Mouse (Mus musculus) 3134 (cell line): Measurements from ENCODE around the gene Cxcl12.
A peak's percentile ranks its signal among the peaks of the same experiment; 100 is the strongest.

ENCODE experiments used
- DNase-seq: peaks from one replicate; pipeline ENCODE4 v3.0.0-alpha.2; 2011; ENCODE audit warnings: low spot score; ENCODE audit not compliant: insufficient read length; ENCODE audit errors: extremely low read depth

Gene Cxcl12

GRCm38 (mm10) chr6:117173876-117174275 lies 5.5 kb downstream of the Cxcl12 start:
- peak; percentile 69 for DNase-seq

GRCm38 (mm10) chr6:117175113-117175793 lies 6.9 kb downstream of the Cxcl12 start:
- no peak for DNase-seq

GRCm38 (mm10) chr6:117176406-117176805 lies 8.1 kb downstream of the Cxcl12 start:
- DNase-seq = no peak

DNA sequence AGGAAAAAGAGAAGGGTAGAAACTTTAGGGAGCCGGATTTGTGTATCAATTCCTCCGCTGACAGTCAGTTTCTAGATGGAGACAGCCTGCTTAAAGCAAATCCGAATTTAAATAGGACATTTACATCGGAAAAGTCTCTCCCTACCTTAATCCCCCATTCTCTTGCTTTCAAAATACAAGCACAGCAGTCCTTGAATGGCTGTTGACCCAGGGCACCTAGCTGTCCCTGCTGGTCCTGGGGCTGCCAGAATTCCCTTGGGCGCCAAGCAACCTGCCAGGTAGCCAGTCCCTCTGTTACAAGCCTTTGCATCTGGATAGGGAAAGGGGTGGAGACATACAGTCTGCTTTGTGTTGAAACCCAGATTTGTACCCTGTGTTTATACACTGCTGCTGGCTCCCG lies 12.0 kb downstream of the Cxcl12 start:
- no peak for DNase-seq

GRCm38 (mm10) chr6:117185381-117185780 lies 17.0 kb downstream of the Cxcl12 start:
- DNase-seq = no peak

- DNase-seq = no peak
Observed at GRCm38 (mm10) chr6:117190453-117190852, 22.1 kb downstream of the Cxcl12 start.

DNA sequence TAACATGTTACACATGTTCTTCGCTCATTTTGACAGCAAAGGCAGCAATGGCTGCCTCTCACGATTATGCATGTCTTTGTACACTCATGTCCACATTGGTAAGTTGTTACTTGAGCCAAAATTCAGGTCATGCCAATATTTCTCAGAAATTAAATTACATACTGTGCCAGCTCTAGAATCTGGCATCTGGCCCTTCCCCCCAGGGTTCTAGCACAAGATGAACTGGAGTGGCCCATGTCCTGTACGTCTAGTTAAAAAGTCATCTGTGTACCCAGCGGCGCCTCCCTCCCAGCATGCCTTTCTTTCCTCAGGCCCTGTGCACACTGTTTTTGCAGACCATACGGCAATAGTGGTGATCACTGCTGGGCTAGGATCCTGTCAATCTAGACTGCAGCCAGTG lies 23.4 kb downstream of the Cxcl12 start:
- DNase-seq = no peak

- no peak for DNase-seq
Observed at GRCm38 (mm10) chr6:117192678-117193077, 24.3 kb downstream of the Cxcl12 start.

DNA sequence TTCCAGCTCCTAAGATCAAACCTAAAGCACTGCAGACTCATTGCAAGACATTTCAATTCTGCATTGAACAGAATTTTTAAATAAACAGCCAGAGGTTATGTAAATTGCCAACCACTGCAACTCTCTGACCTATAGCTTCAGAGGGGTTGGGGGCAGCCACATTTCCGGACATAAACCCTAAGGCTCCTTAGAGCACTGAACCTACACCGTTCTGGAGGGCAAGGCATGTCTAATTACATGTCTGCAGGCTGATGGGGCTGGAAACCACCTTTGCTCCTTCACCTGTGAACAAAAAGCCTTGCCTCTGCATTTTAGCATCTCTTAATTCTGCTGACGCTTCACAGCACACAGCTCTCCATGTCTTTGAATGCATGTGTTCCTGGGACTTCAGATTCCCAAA lies 26.9 kb downstream of the Cxcl12 start:
- DNase-seq = no peak

GRCm38 (mm10) chr6:117198871-117199270 lies 30.5 kb downstream of the Cxcl12 start:
- DNase-seq = no peak

DNA sequence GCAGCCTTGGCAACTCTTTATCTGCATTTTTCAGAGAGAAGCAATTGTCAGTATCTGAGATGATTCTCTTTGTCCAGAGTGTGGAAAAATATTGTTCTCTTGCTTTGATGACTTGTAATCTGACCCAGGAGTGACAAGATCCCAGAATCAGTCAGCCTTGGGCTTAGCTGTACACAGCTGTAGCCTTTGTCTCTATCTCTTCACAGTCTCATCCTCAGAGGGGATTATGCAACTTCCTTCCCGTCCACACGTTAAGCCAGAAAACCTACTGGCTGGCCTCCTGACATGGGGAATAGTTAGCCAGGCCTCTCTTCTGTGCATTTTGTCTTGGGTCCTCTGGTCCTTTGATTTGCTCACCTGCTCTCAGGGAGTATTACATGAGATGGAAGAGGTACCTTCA lies 31.4 kb downstream of the Cxcl12 start:
- DNase-seq = no peak

DNA sequence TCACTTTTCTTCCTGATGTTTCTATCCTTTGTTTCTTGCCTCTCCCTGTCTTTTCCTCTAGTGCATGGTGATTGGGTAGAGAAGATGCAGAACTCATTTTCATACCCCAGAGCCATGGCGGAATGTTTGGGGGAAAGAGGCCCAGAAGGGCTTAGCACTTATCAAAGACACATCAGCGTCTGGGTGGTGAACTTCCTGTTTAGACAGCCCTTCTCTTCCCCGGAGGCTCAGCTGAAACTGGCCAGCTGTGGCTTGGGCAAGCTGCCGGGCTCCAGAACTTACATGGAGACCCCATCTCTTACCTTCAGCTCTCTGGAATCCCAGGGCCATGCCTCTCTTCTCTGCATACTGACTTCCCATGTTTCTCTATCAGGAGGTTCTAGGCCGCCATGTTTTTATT lies 32.6 kb downstream of the Cxcl12 start:
- no peak for DNase-seq

- DNase-seq = no peak
Observed at GRCm38 (mm10) chr6:117201396-117201795, 33.1 kb downstream of the Cxcl12 start.

GRCm38 (mm10) chr6:117201859-117202258 lies 33.5 kb downstream of the Cxcl12 start:
- DNase-seq = no peak

DNA sequence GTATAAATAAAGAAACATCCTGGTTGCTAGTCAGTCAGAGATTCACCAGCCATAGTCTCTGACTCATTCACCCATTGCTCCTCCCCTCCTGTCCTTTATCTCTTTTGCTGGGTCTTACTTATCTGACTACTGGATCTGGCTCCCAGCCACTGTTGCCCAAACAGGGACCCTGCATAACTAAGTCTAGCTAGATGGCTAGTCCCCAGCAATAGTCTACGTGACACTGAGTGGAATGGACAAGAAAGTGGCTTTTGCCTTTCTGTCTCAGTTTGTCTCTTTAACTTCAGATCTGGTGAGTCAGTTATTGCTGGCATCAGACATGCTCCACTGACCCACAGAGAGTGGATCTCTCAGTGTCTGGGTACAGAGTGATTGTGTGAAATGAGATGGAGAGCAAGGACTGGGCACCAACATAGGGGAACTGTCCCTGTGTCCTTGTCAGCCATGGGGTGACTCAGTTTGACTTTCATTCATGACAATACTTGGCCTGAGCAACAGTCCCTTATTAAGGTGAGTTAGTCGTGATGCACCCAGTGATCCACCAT lies 34.6 kb downstream of the Cxcl12 start:
- peak; percentile 25 for DNase-seq

GRCm38 (mm10) chr6:117204112-117204511 lies 35.8 kb downstream of the Cxcl12 start:
- DNase-seq = peak; percentile 48

DNA sequence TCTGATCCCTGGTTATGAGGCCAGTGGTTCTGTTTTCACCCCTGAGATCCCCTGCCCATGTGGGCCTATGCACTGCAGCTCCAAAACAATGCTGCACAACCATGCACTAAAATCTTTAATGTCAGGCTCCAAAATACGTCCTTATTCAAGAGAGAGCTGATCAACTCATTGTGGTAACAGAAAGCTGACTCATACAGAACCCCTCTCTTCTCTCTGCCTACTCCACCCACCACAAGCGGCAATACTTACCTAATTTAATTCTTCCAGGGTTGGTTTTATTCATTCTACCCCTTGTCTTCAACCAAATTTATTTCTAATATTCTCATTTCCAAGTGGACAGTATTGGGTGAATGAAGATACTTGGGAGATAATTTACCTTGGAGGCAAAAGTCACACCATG lies 38.5 kb downstream of the Cxcl12 start:
- DNase-seq = no peak

DNA sequence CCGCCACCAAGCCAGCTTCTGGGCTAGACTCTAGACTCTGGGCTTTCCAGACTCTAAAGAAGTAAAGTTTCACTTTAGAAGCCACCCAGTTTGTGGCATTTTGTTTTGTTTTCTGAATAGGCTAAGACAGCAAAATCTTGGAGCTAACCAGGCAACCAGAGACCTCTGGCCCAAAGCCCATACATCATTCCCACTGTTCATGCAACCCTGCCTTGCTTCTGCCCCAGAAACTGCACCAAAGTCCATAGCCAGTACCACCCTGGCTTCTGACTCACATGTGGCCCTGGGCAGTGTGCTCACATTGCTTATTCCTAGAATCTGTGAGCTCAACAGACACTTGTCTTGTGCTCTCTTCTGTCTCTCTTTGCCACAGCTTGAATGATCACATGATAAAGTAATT lies 39.0 kb downstream of the Cxcl12 start:
- DNase-seq = no peak

DNA sequence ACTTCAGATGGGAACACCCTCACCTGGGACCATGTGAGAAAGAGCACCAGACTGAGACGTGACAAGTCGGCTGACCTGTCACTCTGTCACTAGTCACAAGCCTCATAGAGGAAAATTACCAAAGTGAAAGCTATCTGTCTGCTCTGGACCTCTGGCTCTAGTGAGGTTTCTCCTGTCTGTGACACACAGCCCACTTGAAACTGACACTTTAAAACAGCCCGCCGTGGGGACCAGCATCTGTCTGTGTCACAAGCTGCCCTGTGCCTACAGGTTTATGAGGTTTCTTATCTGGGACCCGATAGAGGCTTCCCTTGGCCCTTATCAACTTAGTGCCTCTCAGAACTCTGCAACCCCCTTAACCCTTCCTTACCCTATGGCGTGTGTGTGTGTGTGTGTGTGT lies 41.8 kb downstream of the Cxcl12 start:
- DNase-seq = no peak

- DNase-seq = no peak
Observed at GRCm38 (mm10) chr6:117210536-117210935, 42.2 kb downstream of the Cxcl12 start.

DNA sequence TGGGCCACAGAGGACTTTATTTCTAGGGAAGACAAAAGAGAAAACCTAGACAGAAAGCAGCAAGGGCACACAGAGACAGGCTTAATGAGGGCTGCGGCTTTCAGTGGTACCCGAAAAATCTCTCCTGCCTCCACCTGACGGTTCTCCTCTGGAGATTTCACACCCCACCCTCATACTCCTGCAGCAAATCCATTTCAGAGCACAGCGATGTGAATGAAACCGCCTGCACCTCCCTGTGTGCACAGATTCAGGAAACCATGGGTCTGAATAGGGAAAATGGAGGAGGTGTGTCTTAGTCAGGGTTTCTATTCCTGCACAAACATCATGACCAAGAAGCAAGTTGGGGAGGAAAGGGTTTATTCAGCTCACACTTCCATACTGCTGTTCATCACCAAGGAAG lies 46.2 kb downstream of the Cxcl12 start:
- no peak for DNase-seq

DNA sequence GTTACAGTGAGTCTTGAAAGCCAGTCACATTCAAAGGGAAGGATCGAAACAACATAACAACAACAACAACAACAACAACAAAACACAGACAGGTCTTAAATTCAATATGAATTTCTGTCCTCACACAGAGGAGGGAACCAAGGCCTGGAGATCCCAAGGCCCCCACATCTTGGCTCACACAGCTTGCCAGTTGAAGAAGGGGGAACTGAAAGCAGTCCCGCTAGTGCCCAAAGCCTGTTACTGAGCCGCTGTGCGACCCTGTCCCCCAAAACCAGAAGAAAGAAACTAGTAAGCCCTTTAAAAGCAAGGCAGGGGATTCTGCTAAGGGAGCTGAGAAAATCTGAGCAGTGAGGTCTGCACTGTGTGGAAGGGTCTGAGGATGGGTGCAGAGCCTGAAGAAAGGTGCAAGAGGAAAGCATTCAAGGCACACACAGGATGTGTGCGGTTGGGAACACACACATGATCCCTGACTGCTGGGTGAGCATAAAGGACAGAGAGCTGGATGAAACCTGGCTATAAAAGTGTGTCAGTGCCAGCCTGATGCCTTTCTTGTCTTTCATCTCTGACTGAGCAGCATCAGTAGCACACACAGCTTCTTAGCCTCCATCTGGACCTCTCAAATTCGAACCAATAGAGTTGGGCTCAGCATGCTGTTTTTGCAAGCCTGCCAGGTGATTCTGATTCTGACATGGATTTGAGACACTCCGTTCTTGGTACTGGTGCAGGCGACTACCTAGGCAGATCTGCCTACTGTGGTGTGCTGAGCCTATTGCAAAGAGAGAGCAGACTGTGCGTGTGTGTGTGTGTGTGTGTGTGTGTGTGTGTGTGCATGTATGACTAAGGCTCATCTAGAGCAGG lies 50.3 kb downstream of the Cxcl12 start:
- DNase-seq = no peak
